Mouse (Mus musculus) embryo, embryonic 10 days (tissue): ENCODE results near the gene Spin2-ps6.
"Not testable (repeated sequence)": the region's sequence is repeated elsewhere in the genome, so short reads cannot be mapped to it uniquely, and the experiment has no call there.

Experiments used
- DNase-seq: peaks from one replicate; pipeline ENCODE4 v3.0.0-alpha.2; 2015; ENCODE audit warnings: low spot score

The Spin2-ps6 gene

GRCm38 (mm10) chrX:33234569-33234968, at the start of gene Spin2-ps6:
TSS of gene Spin2-ps6 (plus strand) at chrX:33234869.
- DNase-seq, result not testable (repeated sequence)
